Mouse (Mus musculus) midbrain, embryonic 14.5 days (tissue): ENCODE results near the gene Tpp1. TPM values are rescaled to one million over a fixed set of nuclear protein-coding genes. Genes with fewer than 3 reads are reported as not detected.

Source experiments
- ATAC-seq: fragments of 200-750 bp; cut with Nextera tagmentation; 2 replicates; pipeline ENCODE4 v1.8.0; 2017; ENCODE audit warnings: moderate number of reproducible peaks, moderate library complexity; ENCODE audit not compliant: low FRiP score, low TSS enrichment
- DNase-seq: peaks from one replicate; pipeline ENCODE4 v3.0.0-alpha.2; 2015
- H3K27ac ChIP-seq: fragments of 300-500 bp; sonication (generic); replicated peaks from 2 replicates; pipeline ENCODE4 v1.5.1; 2014; ENCODE audit warnings: mild to moderate bottlenecking, low read depth, low read length, moderate library complexity
- H3K27me3 ChIP-seq: fragments of 300-500 bp; sonication (generic); 2 replicates; pipeline ENCODE4 v1.6.1; 2014; ENCODE audit warnings: low read length, control low read depth, mixed read lengths; ENCODE audit not compliant: control insufficient read depth, insufficient read depth
- H3K36me3 ChIP-seq: fragments of 300-500 bp; sonication (generic); 2 replicates; pipeline ENCODE4 v1.6.1; 2014; ENCODE audit warnings: low read length, control low read depth; ENCODE audit not compliant: control insufficient read depth, insufficient read depth
- H3K4me1 ChIP-seq: fragments of 300-500 bp; sonication (generic); 2 replicates; pipeline ENCODE4 v1.6.1; 2014; ENCODE audit warnings: mild to moderate bottlenecking, antibody characterized with exemption, low read length, control low read depth; ENCODE audit not compliant: control insufficient read depth, insufficient read depth
- H3K4me2 ChIP-seq: fragments of 300-500 bp; sonication (generic); 2 replicates; pipeline ENCODE4 v1.6.1; 2014; ENCODE audit warnings: mild to moderate bottlenecking, low read length, moderate library complexity
- H3K4me3 ChIP-seq: fragments of 300-500 bp; sonication (generic); replicated peaks from 2 replicates; pipeline ENCODE4 v1.5.1; 2014; ENCODE audit warnings: low read depth, low read length
- H3K9ac ChIP-seq: fragments of 300-500 bp; sonication (generic); replicated peaks from 2 replicates; pipeline ENCODE4 v1.6.1; 2014; ENCODE audit warnings: mild to moderate bottlenecking, low read length, moderate library complexity
- H3K9me3 ChIP-seq: fragments of 300-500 bp; sonication (generic); 2 replicates; pipeline ENCODE4 v1.6.1; 2016; ENCODE audit warnings: low read length, control low read depth, mixed read lengths; ENCODE audit not compliant: control insufficient read depth
- WGBS: fragments of 180-500 bp; shearing (Covaris S2); extraction: QIAGEN DNeasy Blood & Tissue Kit; methylation state at CpG from one replicate; pipeline ENCODE4 v1.1.7; 2014; 5-methylcytosine and 5-hydroxymethylcytosine counted together
- polyA plus RNA-seq: library from polyadenylated mRNA; unstranded; fragments of >200 nt; fragmentation: Nextera tagmentation; extraction: Ambion mirVana; gene quantifications from 2 replicates; pipeline ENCODE4 v1.2.1, GENCODE M21; 2014

Tpp1 gene
- polyA plus RNA-seq, 1 experiment from 2014 or later, result 49.5 TPM

DNA sequence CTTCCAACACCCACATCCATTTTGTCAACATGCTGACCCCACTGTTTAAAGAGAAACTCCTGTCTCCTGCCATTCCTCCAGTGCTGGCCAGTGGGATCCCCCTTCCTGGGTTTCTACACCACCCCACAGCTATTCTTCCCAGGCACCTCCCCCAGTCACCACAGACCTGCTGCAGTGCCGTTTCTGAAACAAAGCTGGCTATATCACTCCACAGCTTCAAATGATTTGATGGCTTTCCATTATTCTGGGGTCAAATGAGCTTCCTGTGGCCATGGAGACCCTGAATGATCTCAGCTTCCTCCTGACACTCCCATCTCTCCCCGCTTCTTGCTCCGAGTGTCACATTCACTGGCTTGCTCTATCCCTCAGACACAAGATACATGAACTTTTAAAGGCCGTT lies 32.5 kb upstream of the Tpp1 start:
- peaks cover 42% of the 10 kb centered on the region for H3K4me1 ChIP-seq

DNA sequence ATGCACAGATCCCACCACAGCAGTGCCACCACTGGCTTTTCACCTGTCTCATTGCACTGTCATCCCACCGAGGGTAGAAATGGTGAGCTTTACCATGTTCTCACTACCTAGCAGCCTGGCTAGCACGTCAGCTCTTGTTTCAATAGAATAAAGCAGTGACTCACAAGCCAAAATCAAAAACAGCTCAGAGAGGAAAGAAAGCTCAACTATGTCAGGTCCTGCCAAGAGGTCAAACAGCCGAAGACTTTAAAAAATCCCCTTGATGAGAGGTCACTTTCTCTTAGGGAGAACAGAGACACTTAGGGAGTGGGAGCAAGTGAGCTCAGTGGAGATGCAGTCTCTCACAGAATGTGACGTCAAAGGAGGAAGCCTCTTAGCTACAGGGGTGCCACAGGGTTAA lies 31.8 kb upstream of the Tpp1 start:
- Histone ChIP-seq H3K4me2 (peak overlapping the region; percentile 85), H3K4me3 (no peak overlapping the region), H3K27me3 (no peaks in the 10 kb centered on the region), H3K9me3 (no peaks in the 10 kb centered on the region), H3K36me3 (peaks cover 69% of the 10 kb centered on the region), H3K27ac (no peak overlapping the region), H3K9ac (no peak overlapping the region), H3K4me1 (peaks cover 45% of the 10 kb centered on the region)
- 53% methylated on average over 4 of the region's 4 CpGs for WGBS
- no peak for DNase-seq
- no peak for ATAC-seq

More for the DNA sequence above, 32.5 kb upstream of the Tpp1 start:
- DNase-seq (no peak), ATAC-seq (no peak)
- peak overlapping the region; percentile 85 for H3K4me2 ChIP-seq
- 0 out of 2 replicates have a peak overlapping the region, but pooled peaks have one; percentile 5 for H3K27ac ChIP-seq
- peaks cover 63% of the 10 kb centered on the region for H3K36me3 ChIP-seq
- H3K9ac ChIP-seq, result peak overlapping the region; percentile 100; the same call in 1 of the 2 replicates
- H3K9me3 ChIP-seq, result no peaks in the 10 kb centered on the region
- WGBS, result 14% methylated on average over 4 of the region's 4 CpGs
- peak overlapping the region; percentile 7; the same call in 1 of the 2 replicates for H3K4me3 ChIP-seq
- H3K27me3 ChIP-seq, result no peaks in the 10 kb centered on the region

DNA sequence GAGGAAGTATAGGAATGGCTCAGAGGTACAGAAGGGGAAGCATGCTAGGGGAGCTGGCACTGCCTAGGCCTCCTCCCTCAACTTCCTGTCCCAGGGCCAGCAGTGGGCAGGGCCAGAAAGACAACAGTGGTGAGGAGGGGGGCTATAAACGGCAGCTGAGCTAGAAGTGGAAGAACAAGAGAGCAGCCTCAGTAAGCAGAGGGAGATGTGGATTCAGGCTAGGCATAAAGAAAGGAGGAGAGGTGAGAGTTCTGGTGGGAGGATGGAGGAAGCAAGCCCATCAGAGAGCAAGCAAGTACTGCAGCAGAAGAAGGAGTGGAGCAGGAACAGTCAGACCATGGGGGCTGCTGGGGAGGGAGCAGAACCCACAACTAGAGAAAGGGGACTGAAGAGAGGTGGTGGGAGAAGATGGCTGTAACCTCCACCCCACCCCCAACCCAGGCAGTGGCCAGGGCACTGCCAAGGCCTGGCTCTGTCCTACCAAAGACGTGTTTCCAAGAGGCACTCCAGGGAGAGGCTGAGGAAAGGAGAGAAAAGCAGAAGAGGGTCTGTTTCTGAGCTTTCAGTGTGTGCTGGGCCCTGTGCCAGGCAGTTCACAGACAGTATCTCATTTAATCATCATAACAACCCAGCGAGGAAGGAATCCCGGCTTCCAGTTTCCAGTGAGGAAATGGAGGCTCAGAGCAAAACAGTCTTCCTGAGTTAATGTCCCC lies 26.7 kb upstream of the Tpp1 start:
- Histone ChIP-seq H3K9ac (no peak overlapping the region), H3K9me3 (no peaks in the 10 kb centered on the region), H3K4me1 (peaks cover 33% of the 10 kb centered on the region), H3K4me2 (peak overlapping the region; percentile 33), H3K27me3 (no peaks in the 10 kb centered on the region), H3K27ac (peak overlapping the region; percentile 60), H3K36me3 (peaks cover 77% of the 10 kb centered on the region), H3K4me3 (no peak overlapping the region)
- DNase-seq (peak; percentile 32), ATAC-seq (peak; percentile 59)
- 49% methylated on average over 4 of the region's 4 CpGs for WGBS

DNA sequence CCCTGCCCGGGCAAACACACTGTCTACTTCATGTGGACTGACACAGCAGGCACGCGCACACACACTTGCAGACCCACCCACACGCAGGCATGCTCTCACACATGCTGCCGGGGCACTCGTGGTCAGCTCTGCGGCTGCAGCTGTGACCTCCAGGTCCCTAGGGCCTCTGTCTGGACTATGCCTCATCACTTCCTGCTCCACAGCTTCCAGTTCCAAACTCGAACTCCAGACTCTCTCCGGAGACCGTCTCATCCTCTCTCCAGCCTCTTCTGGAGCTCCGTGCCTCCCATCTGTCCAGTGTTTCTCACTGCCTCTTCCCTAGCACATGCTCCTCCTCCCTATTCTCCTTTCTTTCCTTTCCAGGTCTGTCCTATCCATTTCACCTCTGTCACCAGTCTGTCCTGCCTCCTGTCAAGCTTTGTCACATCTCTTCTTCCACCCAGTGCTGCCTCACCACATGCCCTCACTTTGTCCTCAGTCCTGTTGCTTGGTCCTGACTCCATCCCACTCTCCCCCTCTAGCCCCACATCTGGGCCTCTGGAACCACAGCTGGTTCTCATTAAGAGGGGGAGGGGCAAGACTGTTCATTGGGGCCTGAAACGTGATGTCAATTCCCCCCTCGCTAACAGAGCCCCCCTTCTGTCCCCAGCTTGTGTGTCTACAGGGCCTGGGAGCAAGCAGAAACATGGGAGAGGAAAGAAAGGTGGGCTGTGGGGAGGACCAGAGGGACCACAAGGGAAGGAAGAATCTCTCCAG lies 25.9 kb upstream of the Tpp1 start:
- WGBS, result 59% methylated on average over 13 of the region's 13 CpGs
- H3K4me3 ChIP-seq, result no peak overlapping the region
- H3K36me3 ChIP-seq, result peaks cover 74% of the 10 kb centered on the region
- no peak overlapping the region for H3K9ac ChIP-seq
- no peaks in the 10 kb centered on the region for H3K27me3 ChIP-seq
- H3K27ac ChIP-seq, result peak overlapping the region; percentile 60; the same call in 1 of the 2 replicates
- peak overlapping the region; percentile 33 for H3K4me2 ChIP-seq
- H3K4me1 ChIP-seq, result peaks cover 29% of the 10 kb centered on the region
- DNase-seq, result no peak
- no peaks in the 10 kb centered on the region for H3K9me3 ChIP-seq
- ATAC-seq, result peak; percentile 32

DNA sequence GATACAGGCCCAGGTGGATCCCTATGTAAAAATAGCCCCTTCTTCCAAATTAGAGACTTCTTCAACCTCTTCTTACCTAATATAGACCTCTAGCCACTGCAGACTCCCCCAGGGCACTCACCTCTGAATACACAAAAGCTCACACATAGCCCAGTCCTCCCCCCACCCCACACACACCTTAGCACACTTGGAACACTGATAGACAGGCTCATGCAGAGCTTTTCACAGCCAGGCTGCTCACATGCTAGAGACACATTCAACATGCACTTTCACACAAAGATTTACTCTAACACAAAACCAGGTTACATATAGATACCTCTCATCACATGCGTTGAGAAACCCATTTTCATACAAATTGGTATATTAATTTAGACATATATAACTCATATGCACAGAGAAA lies 25.3 kb upstream of the Tpp1 start:
- Histone ChIP-seq H3K4me2 (no peak overlapping the region; the same call in 1 of the 2 replicates), H3K27ac (no peak overlapping the region), H3K27me3 (no peaks in the 10 kb centered on the region), H3K36me3 (peaks cover 74% of the 10 kb centered on the region), H3K4me3 (no peak overlapping the region), H3K9ac (no peak overlapping the region), H3K4me1 (peaks cover 26% of the 10 kb centered on the region), H3K9me3 (no peaks in the 10 kb centered on the region)
- whole genome bisulfite sequencing, result 96% methylated on average over 1 of the region's 1 CpGs
- no peak for DNase-seq
- ATAC-seq, result no peak

DNA sequence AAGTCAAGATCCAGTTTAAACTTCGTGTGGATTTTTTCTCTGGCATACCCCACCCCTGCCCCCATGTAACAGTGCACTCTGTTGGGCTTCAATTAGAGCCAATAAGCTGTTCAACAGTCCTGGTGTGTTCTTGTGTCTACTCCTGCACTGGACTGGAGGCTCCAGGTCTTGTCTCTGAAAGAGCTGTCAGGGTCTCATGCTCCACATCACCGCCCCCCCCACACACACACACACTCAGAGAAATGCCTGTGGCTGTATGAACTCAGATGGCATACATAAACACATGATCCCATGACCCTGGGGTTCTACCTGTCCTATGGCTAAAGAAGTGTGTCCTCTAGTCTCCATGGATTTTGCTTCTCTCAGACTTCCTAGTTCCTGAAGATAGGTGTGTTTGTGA lies 24.0 kb upstream of the Tpp1 start:
- Histone ChIP-seq H3K4me1 (peaks cover 26% of the 10 kb centered on the region), H3K9me3 (no peaks in the 10 kb centered on the region), H3K9ac (no peak overlapping the region), H3K27ac (no peak overlapping the region), H3K27me3 (no peaks in the 10 kb centered on the region), H3K4me3 (no peak overlapping the region), H3K4me2 (no peak overlapping the region), H3K36me3 (peaks cover 74% of the 10 kb centered on the region)
- WGBS, result 95% methylated on average over 2 of the region's 2 CpGs
- ATAC-seq (no peak), DNase-seq (no peak)

DNA sequence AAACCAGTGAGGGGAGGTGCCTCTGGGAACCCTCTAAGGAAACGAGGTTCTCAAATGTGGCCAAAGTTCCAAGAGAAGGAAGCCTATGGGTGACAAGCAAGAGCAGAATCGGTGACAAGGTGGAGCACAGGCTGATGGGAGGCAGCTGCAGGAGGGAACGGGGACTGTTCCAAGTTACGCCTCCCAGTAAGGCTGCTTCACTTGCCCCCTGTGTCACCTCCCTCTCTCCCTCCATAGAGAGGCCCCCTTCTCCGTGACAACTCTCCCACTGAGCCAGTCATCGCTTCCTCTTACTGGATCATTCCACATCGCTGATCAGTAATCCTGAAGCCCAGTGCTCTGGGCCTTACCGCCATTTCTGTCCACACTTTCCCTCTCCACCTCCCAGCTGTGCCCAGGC lies 22.6 kb upstream of the Tpp1 start:
- no peaks in the 10 kb centered on the region for H3K9me3 ChIP-seq
- 36% methylated on average over 8 of the region's 8 CpGs for WGBS
- no peak overlapping the region for H3K4me2 ChIP-seq
- ATAC-seq, result no peak
- peaks cover 74% of the 10 kb centered on the region for H3K36me3 ChIP-seq
- no peak overlapping the region for H3K27ac ChIP-seq
- no peak overlapping the region for H3K4me3 ChIP-seq
- no peaks in the 10 kb centered on the region for H3K27me3 ChIP-seq
- H3K4me1 ChIP-seq, result peaks cover 26% of the 10 kb centered on the region
- DNase-seq, result no peak
- no peak overlapping the region; the same call in 1 of the 2 replicates for H3K9ac ChIP-seq

DNA sequence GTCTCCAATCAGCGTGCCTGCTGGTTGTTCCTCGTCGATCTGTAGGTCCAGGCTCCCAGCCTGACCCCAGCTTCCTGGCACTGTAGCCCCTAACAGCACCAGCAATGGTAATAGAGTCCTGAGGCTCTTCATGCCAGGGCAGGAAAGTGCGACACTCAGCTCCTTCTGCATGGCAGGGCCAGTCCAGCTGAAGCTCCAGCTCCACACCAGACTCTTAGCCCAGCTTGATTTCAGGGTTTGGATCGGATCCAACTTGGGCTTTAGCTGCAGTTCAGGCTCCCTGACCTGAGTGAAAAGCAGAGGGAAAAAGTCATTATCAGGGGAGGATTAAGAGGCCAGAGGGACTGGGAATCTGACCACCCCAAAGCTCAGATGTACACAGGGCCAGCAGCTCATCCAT lies 21.0 kb upstream of the Tpp1 start:
- Histone ChIP-seq H3K27me3 (no peaks in the 10 kb centered on the region), H3K4me2 (no peak overlapping the region), H3K36me3 (peaks cover 71% of the 10 kb centered on the region), H3K4me3 (no peak overlapping the region), H3K9ac (no peak overlapping the region), H3K9me3 (no peaks in the 10 kb centered on the region), H3K27ac (no peak overlapping the region), H3K4me1 (peaks cover 15% of the 10 kb centered on the region)
- ATAC-seq (no peak), DNase-seq (no peak)
- 77% methylated on average over 5 of the region's 5 CpGs for WGBS
